ENCODE assay signal across 10 mouse cellular contexts in genomic region chr2:152724332-152724723, GRCm38 (mm10). TPM values are rescaled to one million over a fixed set of nuclear protein-coding genes. Genes with fewer than 3 reads are reported as not detected.
A peak's percentile ranks its signal among the peaks of the same experiment; 100 is the strongest.
DNase-seq lines count a peak whose midpoint lies in the region; ATAC-seq lines count a peak whose summit lies in the region.
"Had no signal": no experiment of that assay in that cellular context is flagged by ENCODE, and none has a peak within 500 bp of the region (broad histone marks: within the 10 kb centered on the region; RNA-seq: fewer than 3 reads in every experiment).

No protein-coding gene starts in this region.

- peak overlapping the region; percentile 32 to 35 for H3K4me3 ChIP-seq in heart, embryonic 14.5 days (ENCODE audit: control insufficient read depth in 1 of 2, insufficient read depth in 1 of 2, low read depth in 1 of 2, low read length in 2 of 2)
- H3K4me3 ChIP-seq in embryonic facial prominence, embryonic 11.5 days (ENCODE audit: low read depth, low read length), result peak overlapping the region; percentile 21
- peak overlapping the region; percentile 24; the same call in 1 of the 2 replicates for H3K4me3 ChIP-seq in hindbrain, embryonic 14.5 days (replicated peaks; ENCODE audit: low read length)
- H3K4me3 ChIP-seq in midbrain, embryonic 11.5 days (ENCODE audit: low read depth, low read length), result peak overlapping the region; percentile 29; the same call in 1 of the 2 replicates

- H3K27ac ChIP-seq in heart, embryonic 14.5 days (replicated peaks in 1 of 2; ENCODE audit: control insufficient read depth in 1 of 2, insufficient read depth in 1 of 2, low read depth in 2 of 2, low read length in 2 of 2), result peak overlapping the region in 1 of 2 experiments; percentile 48; a peak in 2 of 4 replicates
- H3K27ac ChIP-seq in embryonic facial prominence, embryonic 11.5 days (replicated peaks; ENCODE audit: low read depth, low read length), result no peak overlapping the region
- H3K27ac ChIP-seq in hindbrain, embryonic 14.5 days, result no peak overlapping the region
- no peak overlapping the region for H3K27ac ChIP-seq in midbrain, embryonic 11.5 days (ENCODE audit: low read depth, low read length)

- peak overlapping the region; percentile 66 for H3K9ac ChIP-seq in heart, embryonic 14.5 days (ENCODE audit: low read length)
- H3K9ac ChIP-seq in embryonic facial prominence, embryonic 11.5 days (replicated peaks; ENCODE audit: low read length), result peak overlapping the region; percentile 70
- H3K9ac ChIP-seq in hindbrain, embryonic 14.5 days, result no peak overlapping the region; the same call in 1 of the 2 replicates
- H3K9ac ChIP-seq in midbrain, embryonic 11.5 days (ENCODE audit: low read length), result peak overlapping the region; percentile 67

- intact Hi-C loops in heart, postnatal 10 days (cut with DNase I), result no loop called here

- ATAC-seq in heart, embryonic 14.5 days (ENCODE audit: insufficient number of reproducible peaks, insufficient read depth, low FRiP score, low read depth), result no peak
- ATAC-seq in embryonic facial prominence, embryonic 11.5 days (replicated peaks; ENCODE audit: insufficient number of reproducible peaks, low FRiP score, low TSS enrichment, low read depth), result no peak
- ATAC-seq in hindbrain, embryonic 14.5 days (ENCODE audit: low FRiP score), result no peak
- 0 out of 2 replicates have a peak, but pooled peaks have one; percentile 8 for ATAC-seq in midbrain, embryonic 11.5 days (ENCODE audit: low FRiP score)
- no peak for ATAC-seq in activated CD4-positive, CD25-positive, alpha-beta regulatory T cell, adult 4 months

- H3K36me3 ChIP-seq in heart, embryonic 14.5 days (ENCODE audit: control insufficient read depth, insufficient read depth, low read length), result no peaks in the 10 kb centered on the region
- H3K36me3 ChIP-seq in embryonic facial prominence, embryonic 11.5 days (replicated peaks; ENCODE audit: control insufficient read depth, insufficient read depth, low read depth, low read length), result no peaks in the 10 kb centered on the region
- H3K36me3 ChIP-seq in hindbrain, embryonic 14.5 days (replicated peaks; ENCODE audit: control insufficient read depth, insufficient read depth), result no peaks in the 10 kb centered on the region
- no peaks in the 10 kb centered on the region for H3K36me3 ChIP-seq in midbrain, embryonic 11.5 days (ENCODE audit: control insufficient read depth, insufficient read depth, low read length)

- no peak for DNase-seq in heart, postnatal 10 days
- no peak for DNase-seq in embryonic facial prominence, embryonic 11.5 days (ENCODE audit: low spot score)
- no peak for DNase-seq in hindbrain, embryonic 14.5 days (ENCODE audit: low spot score)
- no peak for DNase-seq in midbrain, embryonic 11.5 days (ENCODE audit: low spot score, missing footprints)
- DNase-seq in embryo, embryonic 11 days, result no peak
- DNase-seq in cerebellum, postnatal 25 days, result no peak
- DNase-seq: adrenal gland, adult 8-10 months had no signal

- peak overlapping the region; percentile 73 for H3K4me2 ChIP-seq in heart, embryonic 14.5 days (ENCODE audit: low read length)
- H3K4me2 ChIP-seq in embryonic facial prominence, embryonic 11.5 days (ENCODE audit: low read depth, low read length), result peak overlapping the region; percentile 59
- H3K4me2 ChIP-seq in hindbrain, embryonic 14.5 days (replicated peaks), result peak overlapping the region; percentile 59
- H3K4me2 ChIP-seq in midbrain, embryonic 11.5 days, result peak overlapping the region; percentile 57

- 73% methylated on average over 3 of the region's 3 CpGs for WGBS in heart, embryonic 14.5 days
- WGBS in embryonic facial prominence, embryonic 11.5 days, result 67% methylated on average over 3 of the region's 3 CpGs
- WGBS in hindbrain, embryonic 14.5 days, result 67% methylated on average over 3 of the region's 3 CpGs
- WGBS in midbrain, embryonic 11.5 days, result 61% methylated on average over 3 of the region's 3 CpGs

- peaks cover 22 to 23% of the 10 kb centered on the region in 2 experiments for H3K4me1 ChIP-seq in heart, embryonic 14.5 days (ENCODE audit: control insufficient read depth in 2 of 2, insufficient read depth in 2 of 2, low read length in 2 of 2)
- H3K4me1 ChIP-seq in embryonic facial prominence, embryonic 11.5 days (ENCODE audit: control insufficient read depth, insufficient read depth, low read length), result peaks cover 13% of the 10 kb centered on the region
- H3K4me1 ChIP-seq in hindbrain, embryonic 14.5 days (replicated peaks; ENCODE audit: control insufficient read depth, insufficient read depth, low read length), result peaks cover 11% of the 10 kb centered on the region
- H3K4me1 ChIP-seq in midbrain, embryonic 11.5 days (ENCODE audit: control insufficient read depth, insufficient read depth, low read length), result peaks cover 20% of the 10 kb centered on the region

- peaks cover 6% of the 10 kb centered on the region; the same call in 1 of the 2 replicates for H3K27me3 ChIP-seq in heart, embryonic 14.5 days (ENCODE audit: control insufficient read depth, insufficient read depth, low read length)
- no peaks in the 10 kb centered on the region for H3K27me3 ChIP-seq in embryonic facial prominence, embryonic 11.5 days (ENCODE audit: control insufficient read depth, insufficient read depth, low read length)
- H3K27me3 ChIP-seq in hindbrain, embryonic 14.5 days (ENCODE audit: control insufficient read depth, insufficient read depth, low read length), result no peaks in the 10 kb centered on the region
- H3K27me3 ChIP-seq in midbrain, embryonic 11.5 days (ENCODE audit: control insufficient read depth, insufficient read depth, low read length), result no peaks in the 10 kb centered on the region

- H3K9me3 ChIP-seq in heart, embryonic 14.5 days (ENCODE audit: control insufficient read depth, low read length), result no peaks in the 10 kb centered on the region
- no peaks in the 10 kb centered on the region for H3K9me3 ChIP-seq in embryonic facial prominence, embryonic 11.5 days (replicated peaks; ENCODE audit: control insufficient read depth, low read length)
- H3K9me3 ChIP-seq in hindbrain, embryonic 14.5 days (ENCODE audit: control insufficient read depth, low read length), result no peaks in the 10 kb centered on the region
- H3K9me3 ChIP-seq in midbrain, embryonic 11.5 days (ENCODE audit: control insufficient read depth, low read length), result no peaks in the 10 kb centered on the region

RNA-seq across cellular contexts. Expression of gene Id1, which starts 11.7 kb away (rescaled TPM):
- polyA plus RNA-seq in heart, embryonic 14.5 days (2014; fragmentation: Nextera tagmentation; extraction: Ambion mirVana), result 56.8 and 61.1 TPM in 2 replicates
- total RNA-seq in heart, postnatal 10 days (2021), result 10 to 100 TPM; 72.9 to 84.2 TPM
- 166 and 179 TPM in 2 replicates for polyA plus RNA-seq in embryonic facial prominence, embryonic 11.5 days (2014; fragmentation: Nextera tagmentation; extraction: Ambion mirVana)
- 56.5 and 68.0 TPM in 2 replicates for polyA plus RNA-seq in hindbrain, embryonic 14.5 days (2014; fragmentation: Nextera tagmentation; extraction: Ambion mirVana)
- polyA plus RNA-seq in midbrain, embryonic 11.5 days (2014; fragmentation: Nextera tagmentation; extraction: Ambion mirVana), result 66.0 and 70.7 TPM in 2 replicates
- polyA plus RNA-seq in activated CD4-positive, CD25-positive, alpha-beta regulatory T cell, adult 4 months (2017; shearing (Covaris generic)), result under 1 TPM; 0.56 to 0.97 TPM

RNA-seq across cellular contexts. Expression of gene Cox4i2, which starts 29.6 kb away (rescaled TPM):
- polyA plus RNA-seq in heart, embryonic 14.5 days (2014; fragmentation: Nextera tagmentation; extraction: Ambion mirVana), result 18.5 and 18.6 TPM in 2 replicates
- 10 to 100 TPM; 17.9 to 22.4 TPM for total RNA-seq in heart, postnatal 10 days (2021)
- polyA plus RNA-seq in embryonic facial prominence, embryonic 11.5 days (2014; fragmentation: Nextera tagmentation; extraction: Ambion mirVana), result 9.8 and 11.1 TPM in 2 replicates
- polyA plus RNA-seq in hindbrain, embryonic 14.5 days (2014; fragmentation: Nextera tagmentation; extraction: Ambion mirVana), result 5.8 TPM in 2 replicates
- 2.8 and 3.7 TPM in 2 replicates for polyA plus RNA-seq in midbrain, embryonic 11.5 days (2014; fragmentation: Nextera tagmentation; extraction: Ambion mirVana)
- polyA plus RNA-seq in activated CD4-positive, CD25-positive, alpha-beta regulatory T cell, adult 4 months (2017; shearing (Covaris generic)), result not detected
- total RNA-seq: neutrophil, adult 5-6 weeks had no signal

RNA-seq across cellular contexts. Expression of gene Mcts2, which starts 37.5 kb away (rescaled TPM):
- 20.8 and 25.6 TPM in 2 replicates for polyA plus RNA-seq in heart, embryonic 14.5 days (2014; fragmentation: Nextera tagmentation; extraction: Ambion mirVana)
- total RNA-seq in heart, postnatal 10 days (2021), result 10 to 100 TPM; 17.8 to 19.1 TPM
- 40.6 and 45.1 TPM in 2 replicates for polyA plus RNA-seq in embryonic facial prominence, embryonic 11.5 days (2014; fragmentation: Nextera tagmentation; extraction: Ambion mirVana)
- polyA plus RNA-seq in hindbrain, embryonic 14.5 days (2014; fragmentation: Nextera tagmentation; extraction: Ambion mirVana), result 34.0 and 41.9 TPM in 2 replicates
- polyA plus RNA-seq in midbrain, embryonic 11.5 days (2014; fragmentation: Nextera tagmentation; extraction: Ambion mirVana), result 43.4 and 48.6 TPM in 2 replicates
- 1 to 10 TPM; 2.1 to 2.5 TPM for polyA plus RNA-seq in activated CD4-positive, CD25-positive, alpha-beta regulatory T cell, adult 4 months (2017; shearing (Covaris generic))

RNA-seq across cellular contexts. Expression of gene H13, which starts 55.1 kb away (rescaled TPM):
- 70.6 and 74.6 TPM in 2 replicates for polyA plus RNA-seq in heart, embryonic 14.5 days (2014; fragmentation: Nextera tagmentation; extraction: Ambion mirVana)
- total RNA-seq in heart, postnatal 10 days (2021), result 10 to 100 TPM; 47.6 to 51.4 TPM
- polyA plus RNA-seq in embryonic facial prominence, embryonic 11.5 days (2014; fragmentation: Nextera tagmentation; extraction: Ambion mirVana), result 115 and 118 TPM in 2 replicates
- 155 and 164 TPM in 2 replicates for polyA plus RNA-seq in hindbrain, embryonic 14.5 days (2014; fragmentation: Nextera tagmentation; extraction: Ambion mirVana)
- 117 and 119 TPM in 2 replicates for polyA plus RNA-seq in midbrain, embryonic 11.5 days (2014; fragmentation: Nextera tagmentation; extraction: Ambion mirVana)
- polyA plus RNA-seq in activated CD4-positive, CD25-positive, alpha-beta regulatory T cell, adult 4 months (2017; shearing (Covaris generic)), result 10 to 100 TPM; 72.7 to 82.3 TPM

Comparison
In these comparisons a context has a peak if more than half of its experiments do, and no peak if none do; other contexts are left out.
1. RNA of gene Id1, which starts 11.7 kb away (polyA plus RNA-seq): 166 to 179 TPM in embryonic facial prominence, embryonic 11.5 days, 66.0 to 70.7 TPM in midbrain, embryonic 11.5 days, 56.5 to 68.0 TPM in hindbrain, embryonic 14.5 days and 56.8 to 61.1 TPM in heart, embryonic 14.5 days; 0.56 to 0.97 TPM in activated CD4-positive, CD25-positive, alpha-beta regulatory T cell, adult 4 months; every median in the first group is over 10 times any median in the second.
2. Peak in every context shown above with its lines, with median percentiles within 50 percentile points of each other: H3K4me2 ChIP-seq and H3K4me3 ChIP-seq.